Mouse (Mus musculus): ENCODE results near the gene Minar1. TPM values are rescaled to one million over a fixed set of nuclear protein-coding genes. Genes with fewer than 3 reads are reported as not detected.
A peak's percentile ranks its signal among the peaks of the same experiment; 100 is the strongest.

Gene Minar1
- not detected in 2 replicates for polyA plus RNA-seq (2012; rRNA removed)
- not detected in 2 replicates for polyA plus RNA-seq (2014; fragmentation: Nextera tagmentation; extraction: Ambion mirVana)

DNA sequence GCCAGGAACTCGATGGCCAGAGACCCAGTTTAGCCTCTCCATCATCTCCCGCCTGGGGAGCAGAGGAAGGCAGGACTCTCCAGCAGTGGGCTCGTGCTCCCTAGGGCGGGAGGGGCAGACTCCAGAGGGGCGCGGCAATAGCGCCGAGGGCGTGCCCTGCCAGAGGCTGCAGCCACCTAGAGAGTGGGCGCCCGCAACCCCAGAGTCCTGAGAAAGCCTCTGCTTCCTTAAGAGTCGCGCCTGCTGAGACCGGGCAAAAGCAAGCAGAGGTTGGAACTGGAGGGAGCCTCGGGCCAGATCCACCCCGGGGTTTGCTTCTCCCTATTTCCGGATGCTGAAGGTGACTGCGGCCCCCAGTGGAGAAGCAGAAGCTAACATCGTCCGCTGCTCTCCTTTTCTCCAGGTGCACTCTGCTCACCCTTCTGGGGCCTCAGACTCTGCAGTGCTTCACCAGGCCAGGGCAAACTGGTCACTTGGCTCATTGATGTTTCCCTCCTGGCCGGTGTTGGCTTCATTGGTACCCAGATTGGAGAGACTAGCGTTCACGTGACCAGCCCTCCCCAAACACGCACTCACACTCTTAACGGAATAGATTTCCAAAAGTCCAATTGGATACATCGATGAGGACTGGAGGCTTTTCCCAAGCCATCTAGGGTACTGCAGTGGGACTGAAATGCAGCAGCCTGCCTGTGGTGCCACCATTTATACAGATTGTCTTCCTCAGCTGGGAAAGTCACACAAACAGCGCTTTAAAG lies at the start of gene Minar1:
Minar1 (minus strand) TSS at position 120 of the 755 bp plus-strand sequence.
- Histone ChIP-seq H3K27ac (no peak within 1 kb of the TSS), H3K36me3 (replicated peaks; ENCODE audit: control insufficient read depth, insufficient read depth, low read depth) (no peaks in the 10 kb centered on the region), H3K9ac (replicated peaks) (no peak within 1 kb of the TSS), H3K9me3 (ENCODE audit: control insufficient read depth, low read length) (no peaks in the 10 kb centered on the region), H3K4me3 (ENCODE audit: insufficient read depth in 1 of 2, low read depth in 2 of 2, low read length in 2 of 2) (no peak within 1 kb of the TSS), H3K27me3 (ENCODE audit: control insufficient read depth, insufficient read depth, low read length) (peaks cover 21% of the 10 kb centered on the region), H3K4me2 (ENCODE audit: low read depth) (peak within 1 kb of the TSS; percentile 29; the same call in 1 of the 2 replicates), H3K4me1 (replicated peaks; ENCODE audit: control insufficient read depth in 2 of 2, insufficient read depth in 2 of 2, low read length in 1 of 2) (no peaks in the 10 kb centered on the region)
- ATAC-seq (ENCODE audit: insufficient read depth) (no peak), DNase-seq (ENCODE audit: low read depth in 3 of 3, low spot score in 3 of 3) (no peak)
- TF ChIP-seq EP300 (IDR thresholded peaks at IDR 0.05; ENCODE audit: low read depth) (no peak), CTCF (IDR thresholded peaks at IDR 0.05; ENCODE audit: low read depth) (no peak)
- WGBS (ENCODE audit: insufficient replicate concordance), result 1% methylated on average over 27 of the region's 27 CpGs

DNA sequence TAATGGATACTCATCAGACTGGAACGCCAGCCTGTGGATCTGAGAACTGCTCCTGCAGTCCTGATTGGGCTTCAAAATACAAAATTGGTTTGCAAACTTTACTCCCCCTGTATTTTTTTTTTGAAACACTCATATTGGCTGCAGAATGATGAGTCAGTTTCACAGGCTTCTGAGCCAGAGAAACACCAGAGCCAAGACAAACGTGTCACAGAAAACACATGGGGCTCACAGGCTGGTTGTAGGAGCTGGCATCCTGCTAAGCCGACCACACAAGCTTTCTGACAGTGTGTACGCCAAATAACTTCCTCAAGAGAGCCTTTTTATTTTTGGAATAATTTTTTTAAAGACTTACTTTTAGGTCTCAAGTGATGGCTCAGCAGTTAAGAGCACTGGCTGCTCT lies 47.0 kb upstream of the Minar1 start:
- DNase-seq (ENCODE audit: low read depth in 3 of 3, low spot score in 3 of 3) (no peak), ATAC-seq (ENCODE audit: insufficient read depth) (no peak)
- H3K4me1 ChIP-seq (replicated peaks; ENCODE audit: control insufficient read depth in 2 of 2, insufficient read depth in 2 of 2, low read length in 1 of 2), result no peaks in the 10 kb centered on the region
- H3K27ac ChIP-seq, result no peak overlapping the region
- no peak overlapping the region for H3K4me3 ChIP-seq (ENCODE audit: insufficient read depth in 1 of 2, low read depth in 2 of 2, low read length in 2 of 2)
- no peaks in the 10 kb centered on the region for H3K36me3 ChIP-seq (replicated peaks; ENCODE audit: control insufficient read depth, insufficient read depth, low read depth)
- H3K27me3 ChIP-seq (ENCODE audit: control insufficient read depth, insufficient read depth, low read length), result no peaks in the 10 kb centered on the region
- no peak overlapping the region for H3K9ac ChIP-seq (replicated peaks)
- no peaks in the 10 kb centered on the region for H3K9me3 ChIP-seq (ENCODE audit: control insufficient read depth, low read length)
- WGBS (ENCODE audit: insufficient replicate concordance), result 45% methylated on average over 4 of the region's 4 CpGs
- H3K4me2 ChIP-seq (ENCODE audit: low read depth), result no peak overlapping the region
- TF ChIP-seq CTCF (IDR thresholded peaks at IDR 0.05; ENCODE audit: low read depth), result no peak
- TF ChIP-seq EP300 (IDR thresholded peaks at IDR 0.05; ENCODE audit: low read depth), result no peak

GRCm38 (mm10) chr9:89667306-89667942 lies 44.5 kb upstream of the Minar1 start:
- H3K4me1 ChIP-seq (replicated peaks; ENCODE audit: control insufficient read depth in 2 of 2, insufficient read depth in 2 of 2, low read length in 1 of 2), result no peaks in the 10 kb centered on the region
- TF ChIP-seq EP300 (IDR thresholded peaks at IDR 0.05; ENCODE audit: low read depth) (no peak), CTCF (IDR thresholded peaks at IDR 0.05; ENCODE audit: low read depth) (no peak)
- H3K9me3 ChIP-seq (ENCODE audit: control insufficient read depth, low read length), result no peaks in the 10 kb centered on the region
- H3K4me2 ChIP-seq (ENCODE audit: low read depth), result no peak overlapping the region
- H3K4me3 ChIP-seq (ENCODE audit: insufficient read depth in 1 of 2, low read depth in 2 of 2, low read length in 2 of 2), result no peak overlapping the region
- ATAC-seq (ENCODE audit: insufficient read depth), result no peak
- H3K36me3 ChIP-seq (replicated peaks; ENCODE audit: control insufficient read depth, insufficient read depth, low read depth), result no peaks in the 10 kb centered on the region
- no peak overlapping the region for H3K27ac ChIP-seq
- no peak overlapping the region for H3K9ac ChIP-seq (replicated peaks)
- DNase-seq (ENCODE audit: low read depth in 3 of 3, low spot score in 3 of 3), result no peak
- no peaks in the 10 kb centered on the region for H3K27me3 ChIP-seq (ENCODE audit: control insufficient read depth, insufficient read depth, low read length)
- 49% methylated on average over 4 of the region's 4 CpGs for WGBS (ENCODE audit: insufficient replicate concordance)

DNA sequence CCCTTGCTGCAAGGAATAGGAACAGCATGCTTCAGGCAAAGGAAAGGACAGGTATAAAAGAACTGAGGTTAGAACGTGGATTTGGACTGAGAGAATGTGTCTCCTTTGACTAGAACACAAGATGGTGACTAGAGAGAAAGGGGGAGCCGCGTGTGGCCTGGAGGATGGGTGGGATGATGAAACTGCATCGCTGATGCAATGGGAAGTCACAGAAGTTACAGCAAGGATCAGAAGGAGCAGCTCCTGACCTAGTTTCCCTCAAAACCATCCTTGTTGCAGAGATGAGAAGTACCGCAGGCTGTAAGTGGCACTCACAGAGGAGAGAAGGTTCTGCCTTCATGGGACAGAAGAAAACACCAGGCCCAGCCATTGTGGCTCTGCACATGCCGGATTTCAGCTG lies 28.0 kb upstream of the Minar1 start:
- WGBS (ENCODE audit: insufficient replicate concordance), result 60% methylated on average over 6 of the region's 6 CpGs
- no peak overlapping the region for H3K9ac ChIP-seq (replicated peaks)
- no peaks in the 10 kb centered on the region for H3K9me3 ChIP-seq (ENCODE audit: control insufficient read depth, low read length)
- no peak overlapping the region for H3K4me2 ChIP-seq (ENCODE audit: low read depth)
- ATAC-seq (ENCODE audit: insufficient read depth), result no peak
- no peak for TF ChIP-seq CTCF (IDR thresholded peaks at IDR 0.05; ENCODE audit: low read depth)
- no peak for TF ChIP-seq EP300 (IDR thresholded peaks at IDR 0.05; ENCODE audit: low read depth)
- H3K27ac ChIP-seq, result no peak overlapping the region
- no peaks in the 10 kb centered on the region for H3K36me3 ChIP-seq (replicated peaks; ENCODE audit: control insufficient read depth, insufficient read depth, low read depth)
- H3K27me3 ChIP-seq (ENCODE audit: control insufficient read depth, insufficient read depth, low read length), result no peaks in the 10 kb centered on the region
- no peak overlapping the region for H3K4me3 ChIP-seq (ENCODE audit: insufficient read depth in 1 of 2, low read depth in 2 of 2, low read length in 2 of 2)
- DNase-seq (ENCODE audit: low read depth in 3 of 3, low spot score in 3 of 3), result no peak
- H3K4me1 ChIP-seq (replicated peaks; ENCODE audit: control insufficient read depth in 2 of 2, insufficient read depth in 2 of 2, low read length in 1 of 2), result no peaks in the 10 kb centered on the region

DNA sequence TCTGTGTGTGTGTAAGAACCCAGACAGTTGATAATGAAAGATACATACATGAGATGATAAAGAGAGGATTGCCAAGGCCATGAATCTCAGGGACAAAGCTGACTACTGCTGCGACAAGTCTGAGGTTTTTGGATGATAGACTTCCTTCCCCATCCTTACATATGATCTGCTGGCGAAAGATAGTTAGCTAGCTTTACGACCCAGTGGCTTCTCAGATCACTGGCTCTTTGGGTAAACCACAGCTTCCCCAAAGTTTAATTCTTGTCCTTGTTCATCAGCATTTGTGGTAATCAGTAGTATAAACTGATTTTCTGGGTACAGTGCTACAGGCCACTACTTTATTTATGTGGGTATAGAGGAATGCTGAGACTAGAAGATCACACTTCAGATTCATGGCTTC lies 14.5 kb upstream of the Minar1 start:
- Histone ChIP-seq H3K9ac (replicated peaks) (no peak overlapping the region), H3K36me3 (replicated peaks; ENCODE audit: control insufficient read depth, insufficient read depth, low read depth) (no peaks in the 10 kb centered on the region), H3K4me1 (replicated peaks; ENCODE audit: control insufficient read depth in 2 of 2, insufficient read depth in 2 of 2, low read length in 1 of 2) (no peaks in the 10 kb centered on the region), H3K27me3 (ENCODE audit: control insufficient read depth, insufficient read depth, low read length) (no peaks in the 10 kb centered on the region), H3K9me3 (ENCODE audit: control insufficient read depth, low read length) (no peaks in the 10 kb centered on the region), H3K4me3 (ENCODE audit: insufficient read depth in 1 of 2, low read depth in 2 of 2, low read length in 2 of 2) (no peak overlapping the region), H3K4me2 (ENCODE audit: low read depth) (no peak overlapping the region), H3K27ac (no peak overlapping the region)
- DNase-seq (ENCODE audit: low read depth in 3 of 3, low spot score in 3 of 3) (no peak), ATAC-seq (ENCODE audit: insufficient read depth) (no peak)
- TF ChIP-seq CTCF (IDR thresholded peaks at IDR 0.05; ENCODE audit: low read depth), result no peak
- no peak for TF ChIP-seq EP300 (IDR thresholded peaks at IDR 0.05; ENCODE audit: low read depth)
- 23% methylated on average over 3 of the region's 3 CpGs for WGBS (ENCODE audit: insufficient replicate concordance)
